Mouse (Mus musculus): Measurements from ENCODE around the gene Tbpl1. TPM values are rescaled to one million over a fixed set of nuclear protein-coding genes. Genes with fewer than 3 reads are reported as not detected.

Tbpl1 gene
- total and polyA plus RNA-seq, 2 experiments from 2014 or later: 22.4 to 31.2 TPM

GRCm38 (mm10) chr10:22698158-22698953, 33.4 kb downstream of the Tbpl1 start:
- Histone ChIP-seq H3K9me3 (replicated peaks; ENCODE audit: control insufficient read depth, low read length) (no peaks in the 10 kb centered on the region), H3K27ac (ENCODE audit: low read depth) (no peak overlapping the region), H3K36me3 (replicated peaks; ENCODE audit: control insufficient read depth, insufficient read depth, low read length) (peaks cover 7% of the 10 kb centered on the region), H3K4me1 (ENCODE audit: control insufficient read depth, insufficient read depth) (peaks cover 7% of the 10 kb centered on the region), H3K9ac (replicated peaks; ENCODE audit: low read depth, low read length) (no peak overlapping the region), H3K4me3 (ENCODE audit: low read depth, low read length) (no peak overlapping the region), H3K4me2 (ENCODE audit: low read depth, low read length) (no peak overlapping the region), H3K27me3 (ENCODE audit: control insufficient read depth, insufficient read depth, low read length) (no peaks in the 10 kb centered on the region)
- DNase-seq (ENCODE audit: low spot score): no peak
- ATAC-seq (ENCODE audit: insufficient read depth, low read depth): peak; percentile 30; the same call in 1 of the 2 replicates
- TF ChIP-seq EP300 (IDR thresholded peaks at IDR 0.05; ENCODE audit: low read depth) (no peak), CTCF (IDR thresholded peaks at IDR 0.05; ENCODE audit: low read depth) (no peak)
- WGBS: 88% methylated on average over 9 of the region's 9 CpGs

- no peak overlapping the region for H3K4me2 ChIP-seq (ENCODE audit: low read depth, low read length)
- 58% methylated on average over 7 of the region's 7 CpGs for WGBS
- ATAC-seq (ENCODE audit: insufficient read depth, low read depth): no peak
- no peaks in the 10 kb centered on the region for H3K36me3 ChIP-seq (replicated peaks; ENCODE audit: control insufficient read depth, insufficient read depth, low read length)
- H3K9ac ChIP-seq (replicated peaks; ENCODE audit: low read depth, low read length): no peak overlapping the region
- no peak overlapping the region for H3K4me3 ChIP-seq (ENCODE audit: low read depth, low read length)
- peaks cover 7% of the 10 kb centered on the region for H3K4me1 ChIP-seq (ENCODE audit: control insufficient read depth, insufficient read depth)
- TF ChIP-seq EP300 (IDR thresholded peaks at IDR 0.05; ENCODE audit: low read depth) (no peak), CTCF (IDR thresholded peaks at IDR 0.05; ENCODE audit: low read depth) (no peak)
- H3K27ac ChIP-seq (ENCODE audit: low read depth): no peak overlapping the region
- H3K9me3 ChIP-seq (replicated peaks; ENCODE audit: control insufficient read depth, low read length): no peaks in the 10 kb centered on the region
- DNase-seq (ENCODE audit: low spot score): no peak
- H3K27me3 ChIP-seq (ENCODE audit: control insufficient read depth, insufficient read depth, low read length): no peaks in the 10 kb centered on the region
Observed at GRCm38 (mm10) chr10:22696864-22697263, 34.9 kb downstream of the Tbpl1 start.

GRCm38 (mm10) chr10:22696236-22696635, 35.5 kb downstream of the Tbpl1 start:
- H3K4me3 ChIP-seq (ENCODE audit: low read depth, low read length): no peak overlapping the region
- DNase-seq (ENCODE audit: low spot score): no peak
- no peaks in the 10 kb centered on the region for H3K36me3 ChIP-seq (replicated peaks; ENCODE audit: control insufficient read depth, insufficient read depth, low read length)
- no peak overlapping the region for H3K9ac ChIP-seq (replicated peaks; ENCODE audit: low read depth, low read length)
- ATAC-seq (ENCODE audit: insufficient read depth, low read depth): no peak
- no peaks in the 10 kb centered on the region for H3K27me3 ChIP-seq (ENCODE audit: control insufficient read depth, insufficient read depth, low read length)
- no peak for TF ChIP-seq EP300 (IDR thresholded peaks at IDR 0.05; ENCODE audit: low read depth)
- no peak for TF ChIP-seq CTCF (IDR thresholded peaks at IDR 0.05; ENCODE audit: low read depth)
- no peaks in the 10 kb centered on the region for H3K9me3 ChIP-seq (replicated peaks; ENCODE audit: control insufficient read depth, low read length)
- H3K4me2 ChIP-seq (ENCODE audit: low read depth, low read length): no peak overlapping the region
- peaks cover 7% of the 10 kb centered on the region for H3K4me1 ChIP-seq (ENCODE audit: control insufficient read depth, insufficient read depth)
- WGBS: 77% methylated on average over 9 of the region's 9 CpGs
- H3K27ac ChIP-seq (ENCODE audit: low read depth): no peak overlapping the region

DNA sequence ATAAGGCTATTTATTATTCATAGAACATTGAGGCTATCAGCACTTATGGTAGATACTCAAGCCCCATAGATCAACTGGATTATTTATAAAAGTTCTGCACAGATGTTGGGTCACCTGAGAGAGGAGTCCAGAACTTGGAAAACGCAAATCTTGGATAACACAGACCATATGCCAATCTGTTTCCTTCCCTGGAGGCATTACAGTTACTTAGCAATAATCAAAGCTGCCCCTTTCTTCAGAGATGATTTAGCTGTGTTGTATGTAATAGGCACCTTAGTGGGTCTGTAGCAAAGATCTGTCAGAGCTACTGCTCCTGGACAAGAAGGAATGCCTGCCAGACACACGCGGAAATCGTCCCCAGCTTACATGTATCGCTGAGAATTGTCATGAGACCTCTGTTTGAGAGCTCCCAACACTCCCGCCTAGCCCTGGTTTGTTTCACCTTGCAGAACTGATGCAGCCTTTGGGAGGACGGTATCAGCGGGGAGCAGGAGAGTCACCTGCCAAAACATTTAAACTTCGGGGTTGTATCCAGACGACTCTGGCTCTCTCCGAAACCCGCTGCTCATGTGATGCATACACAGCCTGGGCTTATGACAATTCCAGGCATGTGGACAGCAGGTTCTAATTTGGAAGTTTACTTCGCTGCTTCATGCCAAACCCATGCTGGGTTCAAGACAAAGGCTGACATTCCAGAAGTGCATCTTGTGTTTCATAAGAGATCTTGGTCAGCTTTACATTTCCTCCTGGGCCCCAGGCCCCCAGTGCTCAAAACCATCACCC, 55.7 kb downstream of the Tbpl1 start:
- no peak for ATAC-seq (ENCODE audit: insufficient read depth, low read depth)
- Histone ChIP-seq H3K4me2 (ENCODE audit: low read depth, low read length) (no peak overlapping the region), H3K36me3 (replicated peaks; ENCODE audit: control insufficient read depth, insufficient read depth, low read length) (no peaks in the 10 kb centered on the region), H3K27ac (ENCODE audit: low read depth) (no peak overlapping the region), H3K9me3 (replicated peaks; ENCODE audit: control insufficient read depth, low read length) (0 out of 2 replicates have a peak, but pooled peaks cover 6% of the 10 kb centered on the region), H3K27me3 (ENCODE audit: control insufficient read depth, insufficient read depth, low read length) (no peaks in the 10 kb centered on the region), H3K9ac (replicated peaks; ENCODE audit: low read depth, low read length) (no peak overlapping the region), H3K4me3 (ENCODE audit: low read depth, low read length) (no peak overlapping the region), H3K4me1 (ENCODE audit: control insufficient read depth, insufficient read depth) (peaks cover 4% of the 10 kb centered on the region; the same call in 1 of the 2 replicates)
- WGBS: 57% methylated on average over 13 of the region's 13 CpGs
- TF ChIP-seq CTCF (IDR thresholded peaks at IDR 0.05; ENCODE audit: low read depth) (no peak), EP300 (IDR thresholded peaks at IDR 0.05; ENCODE audit: low read depth) (no peak)
- no peak for DNase-seq (ENCODE audit: low spot score)

- TF ChIP-seq CTCF (IDR thresholded peaks at IDR 0.05; ENCODE audit: low read depth) (no peak), EP300 (IDR thresholded peaks at IDR 0.05; ENCODE audit: low read depth) (no peak)
- Histone ChIP-seq H3K4me1 (ENCODE audit: control insufficient read depth, insufficient read depth) (peaks cover 4% of the 10 kb centered on the region; the same call in 1 of the 2 replicates), H3K9ac (replicated peaks; ENCODE audit: low read depth, low read length) (no peak overlapping the region), H3K27me3 (ENCODE audit: control insufficient read depth, insufficient read depth, low read length) (no peaks in the 10 kb centered on the region), H3K4me3 (ENCODE audit: low read depth, low read length) (no peak overlapping the region), H3K9me3 (replicated peaks; ENCODE audit: control insufficient read depth, low read length) (0 out of 2 replicates have a peak, but pooled peaks cover 6% of the 10 kb centered on the region), H3K36me3 (replicated peaks; ENCODE audit: control insufficient read depth, insufficient read depth, low read length) (no peaks in the 10 kb centered on the region), H3K27ac (ENCODE audit: low read depth) (no peak overlapping the region), H3K4me2 (ENCODE audit: low read depth, low read length) (no peak overlapping the region)
- WGBS: 91% methylated on average over 8 of the region's 8 CpGs
- ATAC-seq (ENCODE audit: insufficient read depth, low read depth): no peak
- no peak for DNase-seq (ENCODE audit: low spot score)
Observed at GRCm38 (mm10) chr10:22674176-22674575, 57.6 kb downstream of the Tbpl1 start.

Measured in heart, postnatal 0 days (tissue).